Mouse (Mus musculus) gastrocnemius, postnatal 14 days (tissue): Measurements from ENCODE around the gene Lrtm1. TPM values are rescaled to one million over a fixed set of nuclear protein-coding genes. Genes with fewer than 3 reads are reported as not detected.

Source experiments
- DNase-seq: peaks from one replicate; pipeline ENCODE4 v3.0.0; 2021; ENCODE audit warnings: mixed read lengths
- intact Hi-C: fragments of 180-260 bp; cut with DNase I; formaldehyde crosslinking; loops from one replicate; pipeline ENCODE4 v1.15.1; 2025; ENCODE audit warnings: low total_unique reads
- total RNA-seq, 2 experiments: library from RNA; stranded (reverse); gene quantifications; 2 replicates each; pipeline ENCODE4 v1.2.3; 2021

Lrtm1 gene
- total RNA-seq, 2 experiments from 2014 or later, result 23.4 to 35.1 TPM

- DNase-seq, result no peak
- intact Hi-C loops, result no loop called here
Observed at GRCm38 (mm10) chr14:29029896-29030420, 11.9 kb downstream of the Lrtm1 start.

- intact Hi-C loops, result no loop called here
- no peak for DNase-seq
Observed at GRCm38 (mm10) chr14:29030519-29030918, 12.5 kb downstream of the Lrtm1 start.

- DNase-seq, result no peak
- intact Hi-C loops, result no loop called here
Observed at GRCm38 (mm10) chr14:29031858-29032395, 13.9 kb downstream of the Lrtm1 start.

- no peak for DNase-seq
- intact Hi-C loops, result no loop called here
Observed at GRCm38 (mm10) chr14:29038246-29038645, 20.2 kb downstream of the Lrtm1 start.

DNA sequence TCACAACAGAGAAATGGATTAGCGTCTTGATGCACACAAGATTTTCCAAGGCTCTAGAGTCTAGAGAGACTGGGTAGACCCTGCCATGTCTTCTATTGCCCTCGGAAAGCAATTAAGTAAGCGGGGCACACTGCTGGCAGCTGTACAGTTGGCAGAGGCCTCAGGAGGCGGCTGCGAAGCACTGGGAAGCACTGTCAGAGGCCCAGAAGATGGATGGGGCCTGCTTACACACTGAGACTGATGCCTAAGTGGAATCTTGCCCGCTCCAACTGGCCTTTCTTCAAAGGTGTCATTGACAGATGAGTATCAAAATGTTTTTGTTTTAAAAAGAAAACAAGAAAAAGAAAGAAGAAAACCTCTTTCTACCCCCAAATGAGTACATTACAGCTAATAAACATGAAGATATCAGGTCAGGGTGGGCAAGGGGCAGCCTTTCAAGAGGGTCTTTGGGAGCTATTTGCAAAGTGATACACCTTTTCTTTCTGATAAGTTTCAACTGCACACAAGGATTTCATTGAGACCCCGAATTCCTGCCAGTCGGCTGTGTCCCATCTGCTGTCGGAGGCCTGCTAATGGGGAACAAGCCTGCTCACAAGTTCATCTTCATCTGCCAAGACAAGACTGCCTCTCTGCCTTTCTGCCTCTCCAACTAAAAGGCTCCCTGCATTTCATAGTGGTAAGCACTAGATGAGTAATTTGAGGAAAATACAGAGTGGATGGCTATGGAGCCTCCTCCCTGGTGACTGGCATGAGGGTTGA is 22.8 kb downstream of the Lrtm1 start:
- intact Hi-C loops, result no loop called here
- DNase-seq, result peak; percentile 22

GRCm38 (mm10) chr14:29041498-29041897 is 23.5 kb downstream of the Lrtm1 start:
- DNase-seq, result no peak
- intact Hi-C loops, result no loop called here

- intact Hi-C loops, result no loop called here
- DNase-seq, result no peak
Observed at GRCm38 (mm10) chr14:29042355-29042754, 24.3 kb downstream of the Lrtm1 start.

DNA sequence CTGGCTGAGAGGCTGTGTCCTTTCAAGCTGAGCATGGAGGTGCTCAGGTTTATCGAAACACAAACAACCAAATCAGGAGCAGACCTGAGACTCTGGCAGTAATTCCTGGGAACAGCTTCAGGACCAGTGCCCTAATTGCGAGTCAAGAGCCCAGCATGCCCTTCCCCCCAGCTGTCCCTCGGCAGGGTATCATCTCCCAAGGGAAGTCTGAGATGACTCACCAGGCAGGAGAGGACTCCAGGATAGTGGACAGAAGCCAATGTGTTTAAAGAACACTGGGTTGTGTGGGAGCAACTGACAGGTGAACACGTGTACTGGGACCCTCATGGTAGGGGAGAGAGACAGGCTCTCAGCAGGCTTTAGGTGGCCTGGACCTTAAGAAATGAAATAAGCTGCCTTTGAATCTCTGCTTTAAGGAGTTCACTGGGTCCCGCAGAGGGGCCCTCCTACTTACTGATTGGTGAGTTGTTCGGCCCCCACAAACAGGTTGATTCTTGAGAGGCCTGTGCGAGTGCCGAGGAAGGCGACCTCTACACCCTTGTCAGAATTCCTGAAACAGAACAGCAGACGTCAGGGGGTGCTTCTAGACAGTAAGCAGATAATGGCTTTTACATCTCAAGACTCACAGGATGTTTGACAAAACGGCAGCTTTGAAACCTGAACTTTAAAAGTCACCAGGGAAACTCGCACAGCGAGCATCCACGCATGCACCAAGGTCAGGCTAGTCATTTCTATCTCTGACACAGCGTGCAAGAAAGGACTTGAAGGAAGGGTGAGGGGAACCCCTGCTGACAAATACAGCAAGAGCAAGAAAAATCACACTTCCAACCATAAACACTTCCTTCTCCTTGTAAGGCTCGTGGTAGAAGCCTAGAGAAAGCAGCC is 34.2 kb downstream of the Lrtm1 start:
- intact Hi-C loops, result no loop called here
- no peak for DNase-seq

DNA sequence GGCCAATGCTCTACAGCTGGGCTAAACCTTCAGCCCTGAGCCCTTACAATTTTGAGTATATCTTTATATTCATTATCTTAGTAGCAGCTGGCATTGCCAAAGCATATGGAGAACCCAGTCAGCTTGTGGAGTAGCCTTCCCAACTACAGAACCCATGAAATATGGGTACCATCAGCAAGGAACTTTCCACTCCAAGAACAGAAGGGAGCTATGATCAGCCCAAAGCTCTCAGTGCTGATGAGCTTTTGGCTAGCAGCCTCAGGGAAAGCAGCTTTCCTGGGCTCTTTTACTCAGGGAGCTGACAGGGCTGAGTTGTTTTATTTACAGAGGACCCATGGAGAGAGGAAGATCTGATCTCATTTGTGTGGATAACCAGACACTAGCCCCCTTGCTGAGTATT is 42.7 kb downstream of the Lrtm1 start:
- no peak for DNase-seq
- intact Hi-C loops, result no loop called here

DNA sequence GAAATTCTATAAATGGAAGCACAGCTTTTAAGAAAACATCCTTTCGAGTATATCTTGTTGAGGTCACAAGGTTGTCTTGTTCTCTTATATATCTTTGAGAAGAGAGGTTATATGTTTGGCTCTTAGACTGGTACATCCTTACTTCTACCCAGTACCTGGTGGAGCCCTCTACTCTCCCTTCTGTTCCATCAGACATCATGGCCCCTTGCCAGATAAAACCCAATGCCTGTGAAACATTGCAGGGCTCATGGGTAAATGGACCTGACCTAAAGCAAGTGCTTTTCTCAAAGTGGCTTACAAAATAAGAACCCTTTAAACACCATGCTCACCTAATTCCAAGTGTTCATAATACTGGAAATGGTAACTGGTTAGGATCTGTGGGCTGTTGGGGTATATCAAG is 43.5 kb downstream of the Lrtm1 start:
- intact Hi-C loops, result no loop called here
- no peak for DNase-seq

DNA sequence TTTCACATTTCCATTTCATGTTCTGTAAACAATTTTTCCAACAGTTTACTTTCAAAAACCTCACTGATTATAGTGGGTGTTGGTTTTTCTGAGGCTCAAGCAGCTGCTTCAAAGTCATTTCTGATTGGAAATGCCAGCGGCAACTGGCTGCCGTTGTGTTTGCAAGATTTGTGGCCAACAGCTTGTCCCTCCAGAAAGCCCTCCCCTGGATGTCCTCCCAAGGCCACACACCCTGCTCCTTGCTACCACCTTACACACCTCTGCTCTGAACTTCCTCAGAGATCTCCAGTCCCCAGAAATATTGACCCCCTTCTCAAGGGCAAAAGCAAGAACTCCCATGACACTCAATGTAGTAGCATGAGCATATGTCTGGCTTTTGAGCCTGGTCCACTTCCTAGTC is 44.7 kb downstream of the Lrtm1 start:
- intact Hi-C loops, result no loop called here
- no peak for DNase-seq

DNA sequence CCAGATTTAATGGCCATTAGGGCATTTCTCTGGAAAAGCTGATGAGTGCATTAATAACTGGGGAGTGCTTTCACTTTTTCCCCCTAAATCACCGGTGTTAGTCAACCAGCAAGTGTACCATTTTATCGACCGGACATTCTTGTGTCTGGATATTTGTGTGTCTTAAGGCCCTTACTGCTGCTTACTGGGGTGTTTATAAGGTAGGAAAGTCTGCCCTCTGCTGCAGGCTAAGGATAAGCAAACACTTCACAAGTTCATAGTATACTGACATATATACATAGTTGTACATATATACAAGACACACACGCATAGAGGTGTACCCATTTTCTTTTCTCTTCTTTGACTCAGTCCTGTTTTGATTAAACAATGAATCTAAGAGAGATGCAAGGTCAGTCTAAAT is 55.7 kb downstream of the Lrtm1 start:
- no peak for DNase-seq
- intact Hi-C loops, result no loop called here

GRCm38 (mm10) chr14:29077418-29077817 is 59.4 kb downstream of the Lrtm1 start:
- intact Hi-C loops, result no loop called here

GRCm38 (mm10) chr14:29080228-29080627 is 62.2 kb downstream of the Lrtm1 start:
- DNase-seq, result no peak
- intact Hi-C loops, result no loop called here

More at GRCm38 (mm10) chr14:29077418-29077817, 59.4 kb downstream of the Lrtm1 start:
- no peak for DNase-seq

- intact Hi-C loops, result no loop called here
- DNase-seq, result no peak
Observed at GRCm38 (mm10) chr14:29080630-29081029, 62.6 kb downstream of the Lrtm1 start.

DNA sequence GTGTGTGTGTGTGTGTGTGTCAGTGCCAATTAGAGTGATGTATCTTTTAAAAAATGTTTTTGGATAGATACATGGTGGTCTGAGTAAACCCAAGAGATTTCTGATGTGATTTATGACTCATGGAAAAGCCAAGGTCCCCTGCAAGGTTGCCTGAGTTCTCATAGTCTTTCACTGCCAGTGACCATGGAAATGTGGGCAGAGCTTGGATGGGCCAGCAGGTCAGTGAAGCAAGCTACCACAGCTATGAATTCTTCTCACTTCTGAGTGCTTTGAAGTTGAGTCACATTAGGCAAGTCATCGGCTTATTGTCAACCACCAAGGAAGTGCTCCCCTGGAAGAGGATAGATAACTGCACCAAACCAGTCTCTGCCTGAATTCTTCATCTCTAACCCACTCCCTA is 64.2 kb downstream of the Lrtm1 start:
- no peak for DNase-seq
- intact Hi-C loops, result no loop called here
